ENCODE assay signal across 8 mouse cellular contexts in the genomic region with DNA sequence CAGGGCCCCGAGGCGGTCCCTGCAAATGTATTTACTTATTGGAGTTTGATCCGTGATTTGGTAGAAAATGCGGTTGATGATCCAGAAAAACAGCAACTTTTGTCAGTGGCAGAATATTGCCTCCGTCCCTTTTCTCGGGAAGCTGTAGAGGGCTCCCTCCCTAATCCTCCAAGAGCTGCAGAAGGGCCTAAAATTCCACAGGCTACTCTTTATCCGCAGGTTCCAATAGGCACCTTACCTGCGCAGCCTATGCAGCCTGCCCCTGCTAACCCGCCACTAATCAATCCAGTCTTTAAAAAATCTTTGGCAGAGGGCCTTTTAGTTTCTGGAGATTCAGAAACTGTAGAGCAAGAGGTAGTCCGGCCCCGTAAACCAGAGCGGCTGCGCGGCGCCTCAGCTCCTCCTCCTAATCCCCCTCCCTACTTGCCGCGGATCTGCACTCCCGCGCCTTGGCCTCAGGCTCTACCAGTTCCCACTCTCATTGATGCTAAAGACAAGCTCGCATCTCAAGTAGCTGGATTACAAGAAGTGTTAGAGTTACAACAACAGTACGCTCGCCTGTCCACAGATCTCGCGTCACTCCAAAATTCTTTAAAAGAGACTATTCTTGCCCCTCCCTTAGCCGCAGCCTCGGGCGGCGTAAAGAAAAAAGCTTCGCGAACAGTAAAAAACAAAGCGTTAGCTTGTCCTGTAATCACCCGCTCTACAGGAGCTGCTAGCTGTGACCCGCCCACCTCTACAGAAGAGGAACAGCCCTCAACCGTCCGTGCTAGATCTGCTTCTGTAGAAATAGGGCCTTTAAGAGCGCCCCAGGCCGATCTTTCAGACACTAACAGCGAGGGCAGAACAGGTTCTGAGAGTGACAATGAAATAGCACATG. TPM values are rescaled to one million over a fixed set of nuclear protein-coding genes. Genes with fewer than 3 reads are reported as not detected.
DNase-seq lines count a peak whose midpoint lies in the region; ATAC-seq and TF ChIP-seq lines count a peak whose summit lies in the region.

No protein-coding gene starts in this region.

- H3K27me3 ChIP-seq in Patski: peaks cover 14% of the 10 kb centered on the region
- H3K27me3 ChIP-seq in hindbrain, embryonic 10.5 days (ENCODE audit: insufficient read depth, poor library complexity, severe bottlenecking): peaks cover 45% of the 10 kb centered on the region

- CTCF ChIA-PET in Patski (lab: Charles Lee): no interaction called here

- POLR2A ChIA-PET in Patski (lab: Charles Lee): no interaction called here

- H3K36me3 ChIP-seq in hindbrain, embryonic 10.5 days: no peaks in the 10 kb centered on the region

- DNase-seq in Patski (ENCODE audit: low read depth, low spot score): no peak
- peak; percentile 31 for DNase-seq in cerebellum, adult 9-10 months
- DNase-seq in forelimb bud, embryonic 11.5 days (ENCODE audit: low read depth, low spot score): peak; percentile 63
- peak; percentile 86 for DNase-seq in hindbrain, embryonic 10.5 days (ENCODE audit: low spot score)
- DNase-seq in layer of hippocampus, postnatal 10 days (ENCODE audit: low spot score in 2 of 2): peak; percentile 53 to 67
- DNase-seq in lung, postnatal 14 days: peak; percentile 73
- peak; percentile 38 for DNase-seq in ovary, postnatal 14 days (ENCODE audit: low spot score)
- peak; percentile 76 for DNase-seq in thymus, postnatal 14 days

- H3K4me3 ChIP-seq in hindbrain, embryonic 10.5 days: peak overlapping the region; percentile 53

- TF ChIP-seq CTCF in Patski (IDR thresholded peaks at IDR 0.05): no peak

- no peaks in the 10 kb centered on the region for H3K9me3 ChIP-seq in hindbrain, embryonic 10.5 days

- in situ Hi-C loops in Patski (cut with MboI; ENCODE audit: low pct_unique_long_range_greater_than_20kb): no loop called here

- peak overlapping the region; percentile 89 for H3K27ac ChIP-seq in hindbrain, embryonic 10.5 days

- peak; percentile 57 for ATAC-seq in Patski

- peaks cover 12% of the 10 kb centered on the region for H3K4me1 ChIP-seq in hindbrain, embryonic 10.5 days (replicated peaks)

- WGBS in hindbrain, embryonic 10.5 days: under 1% methylated on average over 38 of the region's 38 CpGs

RNA-seq across cellular contexts. Expression of gene Gm14226, which starts 0.9 kb away (rescaled TPM):
- 0.10 TPM for polyA plus RNA-seq in Patski (2021)
- 0.14 and 0.31 TPM in 2 replicates for polyA plus RNA-seq in hindbrain, embryonic 10.5 days (2016; fragmentation: Nextera tagmentation; extraction: Ambion mirVana)
- under 1 TPM; 0.22 to 0.25 TPM for total RNA-seq in layer of hippocampus, postnatal 10 days (2021)

RNA-seq across cellular contexts. Expression of gene Ahcy, which starts 55.3 kb away (rescaled TPM):
- 6.3 TPM for polyA plus RNA-seq in Patski (2021)
- 85.0 and 105 TPM in 2 replicates for polyA plus RNA-seq in hindbrain, embryonic 10.5 days (2016; fragmentation: Nextera tagmentation; extraction: Ambion mirVana)
- 10 to 100 TPM; 12.6 to 15.3 TPM for total RNA-seq in layer of hippocampus, postnatal 10 days (2021)

Comparison
In these comparisons a context has a peak if more than half of its experiments do, and no peak if none do; other contexts are left out.
1. RNA of gene Ahcy, which starts 55.3 kb away (polyA plus RNA-seq): 85.0 to 105 TPM in hindbrain, embryonic 10.5 days; 6.3 TPM in Patski (single experiment); every median in the first group is over 10 times any median in the second.